Mouse (Mus musculus) limb, embryonic 11.5 days (tissue): ENCODE results near the gene Gfer. TPM values are rescaled to one million over a fixed set of nuclear protein-coding genes. Genes with fewer than 3 reads are reported as not detected.
A peak's percentile ranks its signal among the peaks of the same experiment; 100 is the strongest.

ENCODE experiments used
- ATAC-seq: fragments of 200-750 bp; cut with Nextera tagmentation; 2 replicates; pipeline ENCODE4 v1.8.0; 2017; ENCODE audit warnings: low read depth; ENCODE audit not compliant: insufficient number of reproducible peaks, low FRiP score, low TSS enrichment
- DNase-seq: peaks from one replicate; pipeline ENCODE4 v3.0.0-alpha.2; 2015; ENCODE audit warnings: low spot score
- H3K27ac ChIP-seq: fragments of 300-500 bp; sonication (generic); replicated peaks from 2 replicates; pipeline ENCODE4 v1.5.1; 2014; ENCODE audit warnings: low read depth, mild to moderate bottlenecking, low read length
- H3K27me3 ChIP-seq: fragments of 300-500 bp; sonication (generic); 2 replicates; pipeline ENCODE4 v1.6.1; 2014; ENCODE audit warnings: mild to moderate bottlenecking, low read length, mixed read lengths; ENCODE audit not compliant: control insufficient read depth, insufficient read depth
- H3K36me3 ChIP-seq: fragments of 300-500 bp; sonication (generic); 2 replicates; pipeline ENCODE4 v1.6.1; 2014; ENCODE audit warnings: mild to moderate bottlenecking, low read length, moderate library complexity, mixed read lengths; ENCODE audit not compliant: control insufficient read depth, insufficient read depth
- H3K4me1 ChIP-seq: fragments of 300-500 bp; sonication (generic); 2 replicates; pipeline ENCODE4 v1.6.1; 2014; ENCODE audit warnings: low read length, mixed read lengths; ENCODE audit not compliant: control insufficient read depth, insufficient read depth
- H3K4me2 ChIP-seq: fragments of 300-500 bp; sonication (generic); 2 replicates; pipeline ENCODE4 v1.6.1; 2014; ENCODE audit warnings: low read depth, mild to moderate bottlenecking, moderate library complexity; ENCODE audit not compliant: severe bottlenecking
- H3K4me3 ChIP-seq: fragments of 300-500 bp; sonication (generic); 2 replicates; pipeline ENCODE4 v1.5.1; 2014; ENCODE audit warnings: low read depth, low read length
- H3K9ac ChIP-seq: fragments of 300-500 bp; sonication (generic); 2 replicates; pipeline ENCODE4 v1.6.1; 2014; ENCODE audit warnings: mild to moderate bottlenecking, low read length
- H3K9me3 ChIP-seq: fragments of 300-500 bp; sonication (generic); 2 replicates; pipeline ENCODE4 v1.6.1; 2016; ENCODE audit warnings: low read length; ENCODE audit not compliant: control insufficient read depth
- WGBS: fragments of 180-500 bp; shearing (Covaris S2); extraction: QIAGEN DNeasy Blood & Tissue Kit; methylation state at CpG from one replicate; pipeline ENCODE4 v1.1.7; 2014; 5-methylcytosine and 5-hydroxymethylcytosine counted together
- polyA plus RNA-seq: library from polyadenylated mRNA; unstranded; fragments of >200 nt; fragmentation: Nextera tagmentation; extraction: Ambion mirVana; gene quantifications from 2 replicates; pipeline ENCODE4 v1.2.1, GENCODE M21; 2014

Gfer gene
- polyA plus RNA-seq, 1 experiment from 2014 or later, result 53.0 TPM

DNA sequence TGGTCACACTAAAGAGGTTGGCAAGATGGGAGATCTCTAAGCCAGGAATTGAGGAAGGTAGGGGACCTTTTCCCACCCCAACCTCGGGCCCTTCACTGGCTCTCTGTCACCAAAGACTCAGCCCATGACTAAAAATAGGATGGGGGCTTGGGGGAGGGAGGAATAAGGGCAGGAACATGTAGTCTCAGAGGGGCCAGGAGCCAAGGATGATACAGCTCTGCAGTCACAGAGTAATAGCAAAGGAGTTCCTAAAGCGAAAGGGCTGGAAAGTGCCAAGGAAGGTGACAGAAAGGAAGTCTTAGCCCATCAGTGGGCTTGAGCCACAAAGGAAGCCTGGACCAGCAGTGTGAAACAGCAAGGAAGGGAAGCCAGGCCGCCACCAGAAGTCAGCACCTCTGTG lies 44.1 kb downstream of the Gfer start:
- no peak for DNase-seq
- H3K4me1 ChIP-seq, result peaks cover 15% of the 10 kb centered on the region
- H3K27me3 ChIP-seq, result peaks cover under 1% of the 10 kb centered on the region; the same call in 1 of the 2 replicates
- H3K9me3 ChIP-seq, result no peaks in the 10 kb centered on the region
- H3K4me3 ChIP-seq, result no peak overlapping the region
- H3K4me2 ChIP-seq, result no peak overlapping the region
- no peak overlapping the region for H3K9ac ChIP-seq
- WGBS, result 71% methylated on average over 3 of the region's 3 CpGs
- ATAC-seq, result no peak
- H3K36me3 ChIP-seq, result no peaks in the 10 kb centered on the region
- no peak overlapping the region for H3K27ac ChIP-seq

DNA sequence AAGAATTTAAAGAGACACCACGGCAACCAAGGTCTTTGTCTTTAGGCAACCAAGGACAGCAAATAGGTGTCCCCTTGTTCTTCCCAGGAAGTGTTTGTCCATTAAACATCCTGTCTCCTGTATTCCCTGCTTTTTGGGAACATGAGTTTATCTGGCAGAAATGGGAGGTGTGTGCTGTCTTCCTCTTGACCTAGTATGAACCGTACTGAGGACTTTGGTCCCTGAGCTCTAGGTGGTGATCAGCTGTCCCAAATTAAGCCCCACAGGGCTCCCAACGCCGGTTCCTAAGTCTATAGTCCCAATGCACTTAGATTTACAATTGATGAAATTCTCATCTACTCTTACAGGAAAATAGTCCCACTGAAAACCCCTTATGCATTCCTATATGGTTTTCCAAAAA lies 45.2 kb downstream of the Gfer start:
- 78% methylated on average over 4 of the region's 4 CpGs for WGBS
- no peak overlapping the region for H3K9ac ChIP-seq
- H3K4me1 ChIP-seq, result peaks cover 15% of the 10 kb centered on the region
- H3K36me3 ChIP-seq, result no peaks in the 10 kb centered on the region
- peak overlapping the region; percentile 99; the same call in 1 of the 2 replicates for H3K4me2 ChIP-seq
- no peaks in the 10 kb centered on the region for H3K27me3 ChIP-seq
- DNase-seq (no peak), ATAC-seq (no peak)
- H3K4me3 ChIP-seq, result no peak overlapping the region
- no peak overlapping the region for H3K27ac ChIP-seq
- no peaks in the 10 kb centered on the region for H3K9me3 ChIP-seq

DNA sequence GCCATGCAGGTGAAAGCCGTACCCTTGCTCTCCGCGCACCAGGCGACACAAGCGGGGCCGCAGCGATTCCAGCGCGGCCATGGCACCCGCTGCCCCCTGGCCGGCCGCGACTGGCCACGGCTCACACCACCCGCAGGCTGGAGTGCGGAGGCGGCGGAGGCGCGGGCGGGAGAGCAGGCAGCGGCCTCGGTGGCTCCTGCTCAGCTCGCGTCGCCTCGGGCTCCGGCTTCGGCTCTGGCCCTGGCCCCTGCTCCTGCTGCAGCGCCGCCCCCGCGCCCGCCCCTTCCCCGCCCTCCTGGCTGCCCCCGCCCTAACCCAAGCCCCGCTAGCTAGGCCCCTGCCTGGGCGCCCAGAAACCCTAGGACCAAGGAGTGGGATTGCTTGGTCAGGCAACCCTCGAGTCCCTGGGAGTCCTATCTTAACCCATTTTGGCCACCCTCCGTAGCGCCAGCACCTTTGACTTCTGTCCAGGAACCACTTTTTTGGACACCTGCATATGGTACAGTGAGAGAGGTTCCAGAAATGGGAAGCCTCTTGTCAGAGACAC lies 45.8 kb downstream of the Gfer start, which contains the start of gene Slc9a3r2:
Gene Slc9a3r2 (minus strand): TSS at position 258 of the 547 bp plus-strand sequence.
- under 1% methylated on average over 41 of the region's 41 CpGs for WGBS
- peak; percentile 60 for ATAC-seq
- Histone ChIP-seq H3K27ac (peak within 1 kb of the TSS; percentile 56; the same call in 1 of the 2 replicates), H3K9me3 (no peaks in the 10 kb centered on the region), H3K4me2 (peak within 1 kb of the TSS; percentile 99), H3K27me3 (no peaks in the 10 kb centered on the region), H3K9ac (peak within 1 kb of the TSS; percentile 89), H3K36me3 (0 out of 2 replicates have a peak, but pooled peaks cover 2% of the 10 kb centered on the region), H3K4me1 (peaks cover 15% of the 10 kb centered on the region), H3K4me3 (peak within 1 kb of the TSS; percentile 80)
- DNase-seq, result peak; percentile 77

DNA sequence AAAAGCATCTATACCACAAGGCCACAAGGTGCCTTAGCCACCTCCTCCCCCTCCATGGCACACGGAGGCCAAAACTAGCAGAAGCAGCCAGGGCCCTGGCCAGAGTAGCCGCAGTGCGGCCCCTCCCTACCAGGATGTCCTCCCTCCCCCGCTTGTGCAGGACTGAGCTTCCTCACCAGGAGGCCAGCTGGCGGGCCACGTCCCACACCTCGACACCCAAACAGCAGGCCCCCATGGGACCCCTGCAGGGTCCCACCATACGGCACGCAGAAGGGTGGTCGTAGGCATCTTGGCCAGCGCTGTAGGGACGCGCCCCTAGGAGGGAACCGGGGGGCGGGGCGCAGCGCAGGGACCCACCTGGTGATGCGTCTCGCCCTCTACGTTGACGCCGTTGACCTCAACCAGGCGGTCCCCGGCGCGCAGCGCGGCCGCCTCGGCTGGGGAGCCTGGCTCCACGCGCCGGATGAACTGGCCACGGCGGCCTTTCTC lies 46.3 kb downstream of the Gfer start:
- H3K4me2 ChIP-seq, result peak overlapping the region; percentile 99
- H3K27me3 ChIP-seq, result no peaks in the 10 kb centered on the region
- peak overlapping the region; percentile 89 for H3K9ac ChIP-seq
- ATAC-seq, result peak; percentile 28; the same call in 1 of the 2 replicates
- peak overlapping the region; percentile 56; the same call in 1 of the 2 replicates for H3K27ac ChIP-seq
- no peak for DNase-seq
- H3K9me3 ChIP-seq, result no peaks in the 10 kb centered on the region
- H3K4me1 ChIP-seq, result peaks cover 18% of the 10 kb centered on the region
- H3K36me3 ChIP-seq, result 0 out of 2 replicates have a peak, but pooled peaks cover 2% of the 10 kb centered on the region
- peak overlapping the region; percentile 80 for H3K4me3 ChIP-seq
- under 1% methylated on average over 32 of the region's 35 CpGs for WGBS

DNA sequence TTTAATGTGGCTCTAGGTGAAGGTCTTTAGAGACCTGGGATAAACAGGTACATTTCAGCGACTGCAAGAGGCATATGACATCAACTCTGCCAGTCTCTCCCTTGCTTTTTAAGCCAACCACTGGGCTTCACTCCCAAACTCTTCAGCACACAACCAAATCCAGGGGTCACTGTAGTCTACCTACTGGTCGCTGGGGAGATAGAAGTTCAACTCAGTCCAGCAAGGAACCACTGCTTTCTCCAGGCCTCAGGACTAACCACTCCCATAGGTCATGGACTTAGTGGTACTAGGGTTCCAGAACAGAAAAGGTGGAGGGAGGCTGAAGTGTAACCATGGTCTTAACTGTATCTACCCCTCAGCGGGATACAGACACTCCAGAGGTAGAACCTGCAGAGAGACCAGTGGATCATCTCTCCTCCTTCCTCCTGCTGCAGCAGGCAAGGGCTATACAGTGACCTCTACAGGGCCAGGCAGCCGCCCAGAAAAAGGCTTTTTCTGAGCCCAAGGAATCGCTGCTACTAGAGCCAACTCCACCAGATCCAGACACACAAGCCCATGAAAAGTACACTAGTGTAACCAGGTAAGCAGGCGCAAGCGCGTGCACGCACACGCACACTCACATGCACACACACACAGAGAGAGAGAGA lies 47.1 kb downstream of the Gfer start:
- ATAC-seq (no peak), DNase-seq (no peak)
- 73% methylated on average over 10 of the region's 10 CpGs for WGBS
- Histone ChIP-seq H3K4me2 (peak overlapping the region; percentile 99), H3K36me3 (0 out of 2 replicates have a peak, but pooled peaks cover 2% of the 10 kb centered on the region), H3K27ac (no peak overlapping the region), H3K9ac (no peak overlapping the region; the same call in 1 of the 2 replicates), H3K9me3 (no peaks in the 10 kb centered on the region), H3K27me3 (no peaks in the 10 kb centered on the region), H3K4me1 (peaks cover 23% of the 10 kb centered on the region), H3K4me3 (peak overlapping the region; percentile 80)

DNA sequence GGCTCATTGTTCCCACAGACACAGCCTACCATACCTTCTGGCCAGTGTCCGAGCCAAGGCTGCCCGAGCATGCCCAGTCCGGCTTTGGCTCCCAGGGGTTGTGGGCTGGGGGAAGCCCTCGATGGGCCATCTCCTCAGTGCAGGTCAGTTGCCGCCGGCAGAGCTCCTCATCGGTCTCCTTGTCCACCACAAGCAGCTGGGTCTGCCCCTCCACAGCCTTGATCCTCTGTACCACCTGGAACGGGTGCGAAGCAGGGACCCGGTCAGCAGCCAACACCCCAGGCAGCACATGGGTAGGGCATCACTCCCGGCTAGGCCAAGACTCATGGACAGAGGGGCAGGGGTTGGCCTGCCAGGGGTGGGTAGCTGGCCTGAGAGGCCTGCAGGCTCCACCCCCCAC lies 48.5 kb downstream of the Gfer start:
- H3K4me1 ChIP-seq, result peaks cover 26% of the 10 kb centered on the region
- peaks cover 4% of the 10 kb centered on the region; the same call in 1 of the 2 replicates for H3K36me3 ChIP-seq
- H3K27me3 ChIP-seq, result no peaks in the 10 kb centered on the region
- 80% methylated on average over 11 of the region's 11 CpGs for WGBS
- no peak overlapping the region for H3K4me2 ChIP-seq
- H3K9me3 ChIP-seq, result no peaks in the 10 kb centered on the region
- no peak overlapping the region; the same call in 1 of the 2 replicates for H3K9ac ChIP-seq
- ATAC-seq (no peak), DNase-seq (no peak)
- no peak overlapping the region for H3K4me3 ChIP-seq
- no peak overlapping the region for H3K27ac ChIP-seq

DNA sequence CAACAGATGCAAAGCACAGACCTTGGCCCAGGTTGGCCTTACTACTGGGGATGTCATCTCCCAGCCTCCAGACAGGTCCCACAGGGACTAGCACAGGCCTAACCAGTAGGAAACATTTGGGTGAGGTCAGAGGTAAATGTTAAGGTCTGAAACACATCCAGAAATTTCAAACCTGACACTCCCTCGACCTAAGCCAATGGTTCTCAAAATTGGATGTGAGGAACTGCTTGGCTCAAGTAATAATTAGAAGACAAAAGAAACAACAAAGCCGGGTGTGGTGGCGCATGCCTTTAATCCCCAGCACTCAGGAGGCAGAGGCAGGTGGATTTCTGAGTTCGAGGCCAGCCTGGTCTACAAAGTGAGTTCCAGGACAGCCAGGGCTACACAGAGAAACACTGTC lies 49.6 kb downstream of the Gfer start:
- Histone ChIP-seq H3K27me3 (no peaks in the 10 kb centered on the region), H3K4me2 (no peak overlapping the region), H3K36me3 (peaks cover 6% of the 10 kb centered on the region; the same call in 1 of the 2 replicates), H3K27ac (no peak overlapping the region), H3K9ac (no peak overlapping the region), H3K9me3 (no peaks in the 10 kb centered on the region), H3K4me1 (peaks cover 26% of the 10 kb centered on the region), H3K4me3 (no peak overlapping the region)
- 89% methylated on average over 4 of the region's 4 CpGs for WGBS
- DNase-seq (no peak), ATAC-seq (no peak)

DNA sequence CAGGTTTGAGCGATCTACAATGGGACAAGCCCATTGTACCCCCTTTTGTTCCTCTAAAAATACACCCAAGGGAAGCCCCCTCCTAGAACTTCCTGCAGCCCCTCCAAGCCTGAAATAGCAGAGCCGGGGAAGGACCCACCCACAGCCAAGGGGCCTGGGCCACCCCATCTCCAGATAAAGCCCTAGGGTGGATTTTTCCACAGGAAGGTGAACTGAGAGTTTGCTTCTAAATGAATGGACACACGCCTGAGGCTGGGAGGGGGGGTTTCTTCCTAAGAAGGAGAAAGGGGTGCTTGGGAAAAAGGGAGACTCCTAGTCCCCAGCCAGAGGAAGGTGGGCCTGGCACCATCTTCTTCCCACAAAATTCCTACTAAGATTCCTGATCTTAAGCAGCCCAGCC lies 50.0 kb downstream of the Gfer start:
- Histone ChIP-seq H3K9ac (no peak overlapping the region), H3K4me3 (no peak overlapping the region), H3K27me3 (no peaks in the 10 kb centered on the region), H3K4me2 (no peak overlapping the region), H3K4me1 (peaks cover 26% of the 10 kb centered on the region), H3K27ac (no peak overlapping the region), H3K36me3 (peaks cover 6% of the 10 kb centered on the region; the same call in 1 of the 2 replicates), H3K9me3 (no peaks in the 10 kb centered on the region)
- 89% methylated on average over 3 of the region's 3 CpGs for WGBS
- ATAC-seq, result no peak
- no peak for DNase-seq
